Mouse (Mus musculus) ES-Bruce4 (cell line): ENCODE measurements at regions not wholly inside any gene's neighbourhood (a gene's known extent, or its start where the extent isn't known, plus 50 kb on each side); places are given as distances from the start of the nearest gene placed in this dataset.

Experiments
- CTCF ChIP-seq: IDR thresholded peaks from one replicate; pipeline ENCODE4 v1.8.1; 2011; ENCODE audit warnings: low read depth, low read length
- EP300 ChIP-seq: IDR thresholded peaks from 2 replicates; pipeline ENCODE4 v1.6.1; 2011; ENCODE audit warnings: low read depth, low read length; ENCODE audit not compliant: insufficient read depth
- POLR2A ChIP-seq: IDR thresholded peaks from one replicate; pipeline ENCODE4 v1.8.1; 2011; ENCODE audit warnings: low read length; ENCODE audit not compliant: insufficient read depth

GRCm38 (mm10) chr10:46071220-46071619, 493.6 kb downstream of the Hace1 start:
- TF ChIP-seq POLR2A (no peak), EP300 (no peak), CTCF (no peak)
